Mouse (Mus musculus) WW6 (cell line): ENCODE measurements at regions not wholly inside any gene's neighbourhood (a gene's known extent, or its start where the extent isn't known, plus 50 kb on each side); places are given as distances from the start of the nearest gene placed in this dataset.

Source experiments
- DNase-seq: peaks from one replicate; pipeline ENCODE4 v3.0.0-alpha.2; 2013; ENCODE audit warnings: low read depth, low spot score

- DNase-seq = no peak
Measured at GRCm38 (mm10) chr3:120761223-120761622, 410.3 kb downstream of the Rwdd3 start.

DNA sequence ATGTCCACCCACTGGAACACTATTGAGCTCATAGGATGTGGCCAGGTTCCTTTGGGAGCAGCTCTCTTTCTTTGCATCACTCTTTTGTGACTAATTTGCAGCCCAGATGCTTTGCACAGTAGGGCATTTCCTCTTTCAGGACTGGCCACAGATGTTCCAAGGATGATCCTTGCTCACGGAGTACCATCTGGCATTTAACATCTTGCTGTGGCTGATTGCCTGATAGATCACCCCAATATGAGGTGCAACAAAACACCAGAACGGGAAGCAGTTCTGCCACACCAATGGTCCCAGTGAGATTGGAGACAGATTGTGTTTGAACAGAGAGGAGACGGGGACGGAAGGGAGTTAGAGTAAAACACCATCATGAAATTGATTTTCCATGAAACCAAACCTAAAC, 423.0 kb downstream of the Rwdd3 start:
- no peak for DNase-seq

DNA sequence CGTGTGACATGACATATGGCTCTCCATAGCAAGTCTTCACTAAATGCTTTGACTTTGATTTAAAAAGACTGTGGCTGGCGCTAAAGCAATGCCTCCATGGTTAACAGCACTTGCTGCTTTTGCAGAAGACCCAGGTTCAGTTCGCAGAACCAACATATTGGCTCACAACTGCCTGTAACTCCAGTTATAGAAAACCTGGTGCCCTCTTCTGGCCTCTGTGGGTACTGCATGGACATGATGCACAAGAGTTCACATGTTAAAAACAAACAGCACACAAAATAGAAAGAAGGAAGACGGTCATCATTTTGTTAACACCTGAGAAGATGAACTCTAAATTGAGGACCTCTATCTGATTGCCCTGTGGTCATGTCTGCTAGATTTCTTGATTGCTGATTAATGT, 423.8 kb downstream of the Rwdd3 start:
- no peak for DNase-seq

DNA sequence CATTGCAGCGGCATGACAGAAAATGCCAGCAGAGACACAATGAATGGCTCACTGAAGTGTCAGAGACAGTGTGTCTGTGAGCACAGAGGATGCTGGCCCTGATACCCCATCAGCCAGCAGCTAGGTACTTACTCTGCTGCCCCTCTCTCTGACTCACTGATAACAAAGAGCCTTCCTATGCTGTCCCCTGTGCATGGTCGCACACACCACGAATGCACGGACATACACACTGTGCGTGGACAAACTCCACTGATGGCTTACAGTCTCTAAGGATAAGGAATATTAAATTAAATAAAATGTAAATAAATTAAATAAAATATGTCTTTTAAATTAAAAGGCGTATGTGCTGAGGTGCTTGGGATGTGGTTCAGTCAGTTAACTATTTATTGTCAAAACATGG, 438.2 kb downstream of the Rwdd3 start:
- no peak for DNase-seq

GRCm38 (mm10) chr3:120732391-120732790, 439.1 kb downstream of the Rwdd3 start:
- DNase-seq = no peak

DNA sequence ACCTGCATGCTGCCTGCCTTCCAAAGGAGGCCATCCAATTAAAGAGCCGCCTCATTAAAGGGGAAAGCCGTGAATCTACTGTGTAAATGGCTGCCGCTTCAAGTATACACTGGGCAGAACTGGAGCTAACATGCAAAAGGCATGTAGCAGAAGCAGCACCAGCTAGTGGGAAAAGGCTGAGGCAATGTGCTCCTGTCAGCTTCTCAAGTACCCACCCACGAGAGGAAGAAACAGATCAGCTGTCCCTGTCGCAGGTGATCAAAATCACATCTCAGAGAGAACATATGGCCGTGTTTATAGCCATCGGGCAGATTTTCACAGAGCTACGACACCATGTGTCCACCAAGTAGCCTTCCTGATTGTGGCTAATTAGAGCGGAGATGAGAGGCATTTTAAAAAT, 440.2 kb downstream of the Rwdd3 start:
- DNase-seq = no peak

GRCm38 (mm10) chr3:120730225-120730624, 441.3 kb downstream of the Rwdd3 start:
- no peak for DNase-seq

GRCm38 (mm10) chr3:120729671-120730070, 441.8 kb downstream of the Rwdd3 start:
- no peak for DNase-seq

GRCm38 (mm10) chr3:120685227-120685626, 486.3 kb downstream of the Rwdd3 start:
- no peak for DNase-seq

DNA sequence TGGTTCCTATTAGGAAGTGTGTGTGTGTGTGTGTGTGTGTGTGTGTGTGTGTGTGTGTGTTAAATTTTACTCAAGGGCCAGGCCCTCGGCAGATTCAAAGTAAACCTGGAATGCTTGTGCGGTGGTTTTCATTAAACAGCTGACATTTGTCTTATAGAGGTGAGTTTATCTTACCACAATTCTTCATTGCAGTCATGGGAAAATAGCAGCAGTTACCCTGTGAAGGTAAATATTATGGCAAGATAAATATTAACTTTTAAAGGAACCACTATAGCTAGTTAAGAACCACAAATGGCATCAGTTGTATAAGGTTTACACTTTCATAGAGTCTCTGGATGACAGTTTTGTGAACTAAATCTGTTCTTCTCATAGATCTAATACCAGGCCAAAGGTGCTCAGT, 495.6 kb downstream of the Rwdd3 start:
- no peak for DNase-seq

DNA sequence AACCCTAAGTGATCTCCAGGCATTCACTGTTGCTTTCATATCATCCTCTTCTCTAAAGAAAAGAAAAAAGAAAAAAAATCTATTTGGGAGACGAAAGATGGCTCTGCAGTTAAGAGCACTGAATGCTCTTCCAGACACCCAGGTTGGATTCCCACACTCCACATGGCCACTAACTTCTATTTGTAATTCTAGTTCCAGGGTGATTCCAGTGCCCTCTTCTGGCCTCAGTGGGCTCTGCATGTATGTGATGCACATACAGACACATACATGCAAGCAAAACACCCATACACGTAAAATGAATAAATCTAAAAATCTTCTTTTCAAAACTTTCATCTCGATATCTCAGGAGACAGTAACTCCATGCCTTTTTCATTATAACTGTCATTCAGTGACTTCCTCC, 502.8 kb downstream of the Rwdd3 start:
- no peak for DNase-seq

DNA sequence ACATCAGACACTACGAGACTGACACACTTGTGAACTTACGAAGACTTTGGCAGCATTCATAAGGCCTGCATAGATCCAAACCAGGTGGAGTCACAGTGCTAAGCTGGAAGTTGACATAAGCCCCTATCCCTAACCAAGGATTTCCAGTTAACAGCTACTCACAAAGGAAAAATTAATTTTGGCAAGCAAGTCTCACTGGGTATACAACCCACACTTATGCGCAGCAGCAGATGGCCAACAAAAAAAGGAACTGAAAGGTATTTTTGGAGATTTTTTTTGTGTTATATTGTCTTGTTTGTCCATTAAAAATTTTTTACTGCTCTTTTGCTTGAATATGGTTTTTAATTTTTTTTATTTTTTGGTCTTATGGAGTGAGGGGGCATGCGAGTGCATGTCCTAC, 509.0 kb downstream of the Rwdd3 start:
- DNase-seq = no peak

- no peak for DNase-seq
Measured at GRCm38 (mm10) chr3:120660776-120661175, 510.7 kb downstream of the Rwdd3 start.

DNA sequence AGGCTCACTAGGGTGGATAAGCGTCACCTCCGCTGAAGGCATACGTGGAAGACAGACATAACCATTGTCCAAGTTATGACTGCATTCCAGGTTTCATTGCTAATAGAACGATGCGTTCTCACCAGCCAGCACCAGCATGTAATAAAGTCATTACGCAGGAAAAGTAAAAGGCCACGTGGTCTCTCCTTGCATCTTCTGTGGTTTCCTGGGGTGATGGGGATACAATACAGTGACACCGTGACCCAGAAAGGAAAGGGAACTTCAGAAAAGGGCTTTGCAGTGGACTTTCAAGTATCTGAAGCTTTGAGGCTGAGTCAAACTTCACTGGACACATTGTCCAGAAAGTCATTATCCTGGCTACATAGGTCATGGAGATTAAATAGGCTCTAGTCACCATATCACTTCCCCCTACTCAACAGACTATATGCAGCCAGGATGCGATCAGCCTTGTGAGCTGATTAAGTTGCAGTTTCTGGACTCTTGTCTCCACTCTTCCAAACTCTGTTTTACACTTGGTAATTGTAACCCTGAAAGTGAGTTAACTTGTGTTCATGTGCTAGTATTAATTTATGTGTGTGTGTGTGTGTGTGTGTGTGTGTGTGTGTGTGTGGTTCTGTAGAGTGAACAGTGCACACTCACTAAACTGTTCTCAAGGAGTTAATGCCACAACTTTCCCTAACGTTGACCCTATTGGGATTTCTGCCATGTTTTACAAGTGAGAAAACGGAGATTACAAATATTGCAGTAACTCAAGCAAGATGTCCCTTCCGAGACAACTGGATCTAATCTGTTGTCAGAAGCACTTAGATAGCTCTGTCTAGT, 522.2 kb downstream of the Rwdd3 start:
- DNase-seq = no peak

GRCm38 (mm10) chr3:120648391-120648790, 523.1 kb downstream of the Rwdd3 start:
- no peak for DNase-seq

DNA sequence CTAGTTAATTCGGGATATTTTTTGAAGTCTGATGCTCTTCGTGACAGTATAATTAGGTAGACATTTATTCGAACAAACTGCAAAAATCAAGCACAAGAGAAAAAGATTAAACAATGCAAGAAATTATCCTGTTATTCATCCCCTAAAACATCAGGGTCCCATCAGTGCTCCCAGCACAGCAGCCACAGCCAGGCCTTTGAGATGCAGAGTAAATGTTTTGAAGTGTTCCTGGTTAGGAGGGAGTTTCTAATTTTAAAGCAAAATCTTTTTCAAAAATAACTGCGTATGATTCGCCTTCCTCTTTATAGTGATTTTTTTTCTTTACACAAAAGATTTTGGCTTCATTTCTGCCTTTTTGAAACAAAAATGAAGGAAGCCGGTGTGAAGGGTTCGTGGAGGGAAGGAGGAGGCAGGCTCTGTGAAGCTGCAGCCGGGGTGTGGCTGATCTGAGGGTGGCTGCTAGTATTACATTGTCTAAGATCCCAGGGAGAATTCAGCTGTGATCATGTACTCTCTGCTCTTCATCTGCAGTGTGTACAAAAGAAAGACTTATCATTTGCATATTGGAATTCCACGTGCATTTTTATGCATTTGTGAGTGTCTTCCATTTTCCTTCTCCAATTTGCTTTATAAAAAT, 534.7 kb downstream of the Rwdd3 start:
- no peak for DNase-seq

GRCm38 (mm10) chr3:120618358-120618757, 553.1 kb downstream of the Rwdd3 start:
- DNase-seq = no peak

- DNase-seq = no peak
Measured at GRCm38 (mm10) chr3:120594226-120594625, 577.3 kb downstream of the Rwdd3 start.

- DNase-seq = no peak
Measured at GRCm38 (mm10) chr3:120591183-120591582, 580.3 kb downstream of the Rwdd3 start.

DNA sequence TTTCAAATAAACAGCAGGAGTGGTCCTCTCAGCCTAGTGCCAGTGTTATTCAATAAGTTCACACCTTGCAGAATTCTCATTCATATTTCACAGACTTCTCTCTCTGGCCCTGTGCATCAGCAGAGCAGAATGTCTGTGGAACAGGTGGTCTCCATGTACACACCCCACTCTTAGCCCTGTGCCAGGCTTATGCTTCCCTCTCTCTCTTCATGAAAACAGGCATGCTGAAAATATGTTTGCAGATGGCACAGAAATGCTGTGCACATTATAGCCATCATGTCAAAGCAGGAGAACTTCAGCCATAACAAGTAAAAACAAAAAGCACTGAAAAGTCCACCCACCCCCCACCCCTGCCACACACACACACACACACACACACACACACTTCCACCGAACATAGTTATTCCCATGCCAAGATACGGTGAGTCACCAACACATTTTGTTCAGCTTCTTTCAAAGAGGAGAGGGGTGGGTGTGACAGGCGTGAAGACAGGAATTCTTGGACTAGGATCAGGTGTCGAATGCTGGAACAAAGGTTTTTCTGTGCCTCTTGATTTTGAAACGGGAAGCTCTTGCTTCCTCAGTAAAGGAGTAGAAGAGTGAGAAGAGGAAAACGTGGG, 600.6 kb downstream of the Rwdd3 start:
- DNase-seq = no peak

DNA sequence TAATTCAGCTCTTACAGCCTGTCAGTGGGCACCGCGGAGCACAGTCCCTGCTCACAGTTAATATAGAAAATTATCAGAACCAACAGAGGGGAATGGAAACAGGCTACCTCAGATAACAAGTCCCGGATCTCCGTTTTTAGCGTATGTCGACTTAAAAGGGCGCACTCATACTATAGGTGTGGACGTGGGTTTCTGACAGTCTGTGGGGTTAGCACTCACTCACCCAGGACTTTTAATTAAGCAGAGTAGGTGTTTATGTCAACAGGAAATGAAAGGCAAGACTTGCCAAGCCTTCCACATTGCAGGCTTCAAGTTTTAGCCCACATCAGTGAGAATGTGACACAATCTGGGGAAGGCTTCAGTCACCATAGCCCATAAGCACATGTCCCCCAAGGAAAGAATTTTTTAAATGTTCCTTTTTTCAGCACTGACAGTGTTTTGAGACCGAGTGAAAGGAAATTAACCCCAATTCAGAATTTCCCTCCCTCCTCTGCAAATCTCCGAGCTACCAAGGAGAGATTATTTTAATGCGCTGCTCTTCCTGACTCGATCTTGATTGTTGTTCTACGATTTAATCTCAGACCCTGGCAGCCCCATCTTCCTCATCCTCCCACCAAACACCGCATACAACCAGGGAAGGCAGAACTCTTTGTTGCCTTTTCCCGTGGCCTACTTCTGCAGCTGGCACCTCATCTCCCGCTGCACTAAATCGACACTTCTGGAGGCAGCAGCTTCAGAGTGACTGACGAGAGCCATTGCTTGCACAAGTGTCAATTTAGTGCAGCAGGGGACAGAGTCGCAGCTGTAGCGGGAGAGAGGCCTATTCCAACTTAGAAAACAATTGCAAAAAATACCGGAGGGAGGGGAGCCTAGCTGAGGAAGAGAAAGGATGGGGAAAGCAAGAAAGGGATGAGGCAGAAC, 629.7 kb downstream of the Rwdd3 start:
- DNase-seq = no peak

GRCm38 (mm10) chr3:120533901-120534300, 637.6 kb downstream of the Rwdd3 start:
- DNase-seq = no peak
